Mouse (Mus musculus): ENCODE results near the gene Exosc10.

DNA sequence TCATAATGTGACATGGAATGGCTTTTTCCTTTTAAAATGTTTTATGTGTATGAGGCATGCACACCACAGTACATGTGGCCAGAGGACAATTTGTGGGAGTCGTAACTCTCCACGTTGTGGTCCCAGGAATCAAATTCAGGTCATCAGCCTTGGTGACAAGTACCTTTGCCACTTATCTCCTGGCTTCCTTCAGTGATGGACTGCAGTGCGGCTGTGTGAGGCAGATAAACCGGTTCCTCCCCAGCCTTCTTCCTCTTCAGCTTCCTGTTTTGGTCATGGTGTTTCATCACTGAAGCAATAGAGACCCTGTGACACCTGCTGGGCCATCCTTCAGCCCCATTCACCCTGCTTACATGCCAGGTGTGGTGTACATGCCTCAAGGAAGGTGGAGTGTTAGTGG is 25.0 kb downstream of the Exosc10 start:
- TF ChIP-seq CTCF (IDR thresholded peaks at IDR 0.05) (no peak), POLR2A (IDR thresholded peaks at IDR 0.05; ENCODE audit: insufficient read depth, low read depth, low read length) (no peak), EP300 (IDR thresholded peaks at IDR 0.05; ENCODE audit: insufficient read depth, low read depth, low read length) (no peak)

Data from heart, adult 2 months (tissue).